Mouse (Mus musculus) lung, embryonic 14.5 days (tissue): ENCODE measurements at regions not wholly inside any gene's neighbourhood (a gene's known extent, or its start where the extent isn't known, plus 50 kb on each side); places are given as distances from the start of the nearest gene placed in this dataset.

Experiments
- ATAC-seq: fragments of 200-750 bp; cut with Nextera tagmentation; 2 replicates; pipeline ENCODE4 v1.8.0; 2017; ENCODE audit warnings: mild to moderate bottlenecking, moderate TSS enrichment, moderate library complexity; ENCODE audit not compliant: insufficient read depth
- DNase-seq: peaks from one replicate; pipeline ENCODE4 v3.0.0-alpha.2; 2015
- H3K27ac ChIP-seq: fragments of 300-500 bp; sonication (generic); 2 replicates; pipeline ENCODE4 v1.5.1; 2014; ENCODE audit warnings: low read depth, mild to moderate bottlenecking, moderate library complexity
- H3K27me3 ChIP-seq: fragments of 300-500 bp; sonication (generic); 2 replicates; pipeline ENCODE4 v1.6.1; 2014; ENCODE audit warnings: low read length, control low read depth; ENCODE audit not compliant: insufficient read depth
- H3K36me3 ChIP-seq: fragments of 300-500 bp; sonication (generic); 2 replicates; pipeline ENCODE4 v1.6.1; 2014; ENCODE audit warnings: control low read depth; ENCODE audit not compliant: insufficient read depth
- H3K4me1 ChIP-seq: fragments of 300-500 bp; sonication (generic); 2 replicates; pipeline ENCODE4 v1.6.1; 2014; ENCODE audit warnings: antibody characterized with exemption, control low read depth; ENCODE audit not compliant: insufficient read depth
- H3K4me2 ChIP-seq: fragments of 300-500 bp; sonication (generic); 2 replicates; pipeline ENCODE4 v1.6.1; 2014; ENCODE audit warnings: mild to moderate bottlenecking
- H3K4me3 ChIP-seq: fragments of 300-500 bp; sonication (generic); 2 replicates; pipeline ENCODE4 v1.5.1; 2014; ENCODE audit warnings: low read depth, low read length
- H3K9ac ChIP-seq: fragments of 300-500 bp; sonication (generic); 2 replicates; pipeline ENCODE4 v1.6.1; 2014
- H3K9me3 ChIP-seq: fragments of 300-500 bp; sonication (generic); 2 replicates; pipeline ENCODE4 v1.6.1; 2016; ENCODE audit warnings: low read depth, low read length, control low read depth
- CTCF ChIP-seq: IDR thresholded peaks from 2 replicates; pipeline ENCODE4 v1.5.1; 2016; ENCODE audit warnings: antibody characterized with exemption, low read depth
- WGBS: fragments of 180-500 bp; shearing (Covaris S2); extraction: QIAGEN DNeasy Blood & Tissue Kit; methylation state at CpG from one replicate; pipeline ENCODE4 v1.1.7; 2014; 5-methylcytosine and 5-hydroxymethylcytosine counted together

GRCm38 (mm10) chr8:54330106-54330505 is 199.3 kb upstream of the Asb5 start:
- no peak overlapping the region for H3K9ac ChIP-seq
- no peak overlapping the region for H3K4me3 ChIP-seq
- TF ChIP-seq CTCF: no peak
- H3K4me1 ChIP-seq: no peaks in the 10 kb centered on the region
- DNase-seq: no peak
- H3K4me2 ChIP-seq: no peak overlapping the region
- H3K9me3 ChIP-seq: no peaks in the 10 kb centered on the region
- H3K36me3 ChIP-seq: no peaks in the 10 kb centered on the region
- ATAC-seq: no peak
- H3K27me3 ChIP-seq: no peaks in the 10 kb centered on the region
- H3K27ac ChIP-seq: no peak overlapping the region
- WGBS: 72% methylated on average over 1 of the region's 1 CpGs

GRCm38 (mm10) chr8:54331883-54332282 is 197.5 kb upstream of the Asb5 start:
- ATAC-seq (no peak), DNase-seq (no peak)
- Histone ChIP-seq H3K36me3 (no peaks in the 10 kb centered on the region), H3K4me1 (no peaks in the 10 kb centered on the region), H3K4me3 (no peak overlapping the region), H3K27me3 (no peaks in the 10 kb centered on the region), H3K4me2 (no peak overlapping the region), H3K9ac (no peak overlapping the region), H3K27ac (no peak overlapping the region), H3K9me3 (no peaks in the 10 kb centered on the region)
- no peak for TF ChIP-seq CTCF
- 10% methylated on average over 1 of the region's 1 CpGs for WGBS

- H3K4me1 ChIP-seq: no peaks in the 10 kb centered on the region
Observed at GRCm38 (mm10) chr8:54351123-54351522, 178.3 kb upstream of the Asb5 start.

GRCm38 (mm10) chr8:54361716-54362115 is 167.7 kb upstream of the Asb5 start:
- no peak for ATAC-seq

More at GRCm38 (mm10) chr8:54351123-54351522, 178.3 kb upstream of the Asb5 start:
- Histone ChIP-seq H3K27me3 (no peaks in the 10 kb centered on the region), H3K4me3 (no peak overlapping the region), H3K9ac (no peak overlapping the region), H3K9me3 (no peaks in the 10 kb centered on the region), H3K4me2 (no peak overlapping the region), H3K36me3 (no peaks in the 10 kb centered on the region), H3K27ac (no peak overlapping the region)
- WGBS: 74% methylated on average over 6 of the region's 6 CpGs
- no peak for TF ChIP-seq CTCF
- ATAC-seq: peak; percentile 71; the same call in 1 of the 2 replicates
- peak; percentile 10 for DNase-seq

GRCm38 (mm10) chr8:54370501-54370900 is 158.9 kb upstream of the Asb5 start:
- Histone ChIP-seq H3K4me2 (no peak overlapping the region), H3K27ac (no peak overlapping the region), H3K4me1 (no peaks in the 10 kb centered on the region), H3K27me3 (no peaks in the 10 kb centered on the region), H3K9ac (no peak overlapping the region), H3K36me3 (no peaks in the 10 kb centered on the region), H3K9me3 (no peaks in the 10 kb centered on the region), H3K4me3 (no peak overlapping the region)
- ATAC-seq (no peak), DNase-seq (no peak)
- TF ChIP-seq CTCF: no peak
- WGBS: 76% methylated on average over 4 of the region's 4 CpGs

More at GRCm38 (mm10) chr8:54361716-54362115, 167.7 kb upstream of the Asb5 start:
- H3K27ac ChIP-seq: no peak overlapping the region
- H3K4me1 ChIP-seq: no peaks in the 10 kb centered on the region
- no peak overlapping the region for H3K4me3 ChIP-seq
- TF ChIP-seq CTCF: no peak
- H3K36me3 ChIP-seq: no peaks in the 10 kb centered on the region
- no peak overlapping the region for H3K4me2 ChIP-seq
- 22% methylated on average over 3 of the region's 3 CpGs for WGBS
- no peak for DNase-seq
- no peak overlapping the region for H3K9ac ChIP-seq
- H3K9me3 ChIP-seq: no peaks in the 10 kb centered on the region
- no peaks in the 10 kb centered on the region for H3K27me3 ChIP-seq

GRCm38 (mm10) chr8:54371073-54371472 is 158.3 kb upstream of the Asb5 start:
- Histone ChIP-seq H3K4me2 (no peak overlapping the region), H3K27me3 (no peaks in the 10 kb centered on the region), H3K4me3 (no peak overlapping the region), H3K4me1 (no peaks in the 10 kb centered on the region), H3K36me3 (no peaks in the 10 kb centered on the region), H3K9ac (no peak overlapping the region), H3K27ac (no peak overlapping the region), H3K9me3 (no peaks in the 10 kb centered on the region)
- WGBS: 18% methylated on average over 2 of the region's 2 CpGs
- ATAC-seq: no peak
- TF ChIP-seq CTCF: no peak
- DNase-seq: no peak

GRCm38 (mm10) chr8:54372921-54373320 is 156.5 kb upstream of the Asb5 start:
- no peak overlapping the region for H3K27ac ChIP-seq
- no peaks in the 10 kb centered on the region for H3K9me3 ChIP-seq
- no peak for TF ChIP-seq CTCF
- no peak overlapping the region for H3K4me3 ChIP-seq
- DNase-seq (no peak), ATAC-seq (no peak)
- 76% methylated on average over 1 of the region's 1 CpGs for WGBS
- no peaks in the 10 kb centered on the region for H3K4me1 ChIP-seq
- H3K36me3 ChIP-seq: no peaks in the 10 kb centered on the region
- H3K27me3 ChIP-seq: no peaks in the 10 kb centered on the region
- no peak overlapping the region for H3K4me2 ChIP-seq
- no peak overlapping the region for H3K9ac ChIP-seq
